Mouse (Mus musculus): Measurements from ENCODE around the gene Zfp853. TPM values are rescaled to one million over a fixed set of nuclear protein-coding genes. Genes with fewer than 3 reads are reported as not detected.

The Zfp853 gene
- total RNA-seq, 2 experiments from 2014 or later, result 0.25 TPM; not detected in 1

DNA sequence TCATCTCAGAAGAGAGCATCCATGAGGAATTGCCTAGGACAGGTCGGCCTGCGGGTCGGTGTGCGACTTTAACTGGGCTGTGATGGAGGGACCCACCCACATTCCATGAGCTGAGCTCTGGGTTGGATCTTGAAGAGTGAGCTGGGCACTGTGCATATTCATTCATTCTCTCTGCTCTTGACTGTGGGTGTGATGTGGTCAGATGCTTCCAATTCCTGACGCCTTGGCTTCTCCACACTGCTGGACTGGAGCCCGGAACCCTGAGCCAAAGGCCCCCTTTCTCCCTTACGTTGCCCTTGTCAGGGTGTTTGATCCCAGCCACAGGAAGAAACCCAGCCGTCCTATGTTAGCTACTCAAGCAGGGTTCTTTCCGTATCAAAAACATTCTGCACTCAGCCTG lies 4.6 kb upstream of the Zfp853 start:
- DNase-seq (ENCODE audit: low spot score), result no peak
- intact Hi-C loops (cut with DNase I), result loop anchor here (10.0 kb wide), 1 partner anchor 123 kb away; no protein-coding TSS in a partner anchor

DNA sequence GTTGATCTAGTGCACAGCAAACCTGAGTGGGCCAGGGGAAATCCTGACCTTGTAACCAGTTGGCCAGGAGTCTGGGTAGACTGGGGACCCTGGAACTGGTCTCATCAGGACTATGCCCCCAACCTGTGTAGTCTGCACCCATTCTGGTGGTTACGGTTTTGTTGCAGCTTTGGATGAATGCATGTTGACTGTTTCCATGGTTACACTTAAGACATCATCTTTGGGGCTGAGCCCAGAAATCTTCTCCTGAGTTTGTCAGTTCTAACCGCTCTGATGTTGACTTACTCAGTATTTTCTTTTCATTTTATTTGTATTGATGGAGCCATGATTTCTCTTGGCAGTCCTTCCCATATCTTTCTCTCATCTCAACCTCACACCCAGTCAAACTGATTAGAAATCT lies 1.9 kb upstream of the Zfp853 start:
- intact Hi-C loops (cut with DNase I), result loop anchor here (10.0 kb wide), 1 partner anchor 121 kb away; no protein-coding TSS in a partner anchor
- DNase-seq (ENCODE audit: low spot score), result no peak

DNA sequence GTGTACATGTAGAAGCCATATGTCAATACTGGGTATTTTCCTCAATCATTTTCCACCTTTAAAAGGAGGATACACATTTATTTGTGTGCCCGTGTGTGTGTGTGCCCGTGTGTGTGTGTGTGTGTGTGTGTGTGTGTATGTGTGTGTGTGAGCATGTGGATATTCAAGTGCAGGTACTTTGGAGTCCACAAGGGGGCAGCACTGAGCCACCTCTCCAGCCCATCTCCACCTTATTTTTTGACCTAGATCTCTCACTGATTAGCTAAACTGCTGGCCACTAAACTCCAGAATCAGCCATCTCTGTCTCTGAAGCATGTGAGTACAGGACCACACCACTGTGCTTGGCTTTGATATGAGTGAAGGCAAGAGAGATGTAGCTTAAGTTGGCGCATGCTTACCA lies 1.4 kb upstream of the Zfp853 start:
- intact Hi-C loops (cut with DNase I), result loop anchor here (10.0 kb wide), 1 partner anchor 120 kb away; no protein-coding TSS in a partner anchor

DNA sequence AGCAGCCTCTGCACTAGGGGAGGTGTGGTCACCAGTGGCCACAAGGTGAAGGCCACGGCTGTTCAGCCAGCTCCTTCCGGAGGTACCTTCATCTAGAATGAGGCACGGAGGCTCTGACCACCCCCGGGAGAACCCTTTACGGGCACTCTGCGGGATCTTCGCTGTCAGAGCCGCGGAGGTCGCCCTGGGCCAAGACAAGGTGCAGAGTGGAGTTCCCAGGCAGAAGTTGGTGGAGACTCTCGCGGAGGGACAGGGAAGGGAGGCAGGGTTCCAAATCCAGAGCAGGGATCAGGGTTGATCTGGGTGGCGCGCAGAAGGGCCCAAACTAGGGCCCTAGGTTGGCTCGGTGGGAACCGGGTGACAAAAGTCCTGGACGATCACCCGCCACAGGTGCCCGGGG lies 544 bp downstream of the Zfp853 start:
- intact Hi-C loops (cut with DNase I), result loop anchor here (10.0 kb wide), 1 partner anchor 118 kb away; no protein-coding TSS in a partner anchor

More for the DNA sequence above, 1.4 kb upstream of the Zfp853 start:
- no peak for DNase-seq (ENCODE audit: low spot score)

DNA sequence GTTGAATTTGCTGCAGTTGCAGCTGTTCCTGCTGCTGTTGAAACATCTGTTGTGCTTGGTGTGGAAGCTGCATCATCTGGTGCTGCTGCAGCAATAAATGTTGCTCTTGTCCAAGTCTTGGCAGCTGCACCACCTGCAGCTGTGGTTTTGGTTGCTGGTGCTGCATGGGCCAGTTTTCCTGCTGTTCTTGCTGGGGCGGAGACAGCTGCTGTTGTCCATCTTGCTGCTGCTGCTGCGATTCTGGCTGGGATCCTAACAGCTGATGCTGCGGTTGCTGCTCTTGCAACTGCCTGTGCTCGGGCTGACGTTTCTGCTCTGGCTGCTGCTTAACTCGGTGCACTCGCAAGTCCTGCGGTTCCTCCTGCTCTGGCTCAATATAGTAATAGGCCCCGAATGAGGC lies 4.1 kb downstream of the Zfp853 start:
- DNase-seq (ENCODE audit: low spot score), result no peak
- intact Hi-C loops (cut with DNase I), result no loop called here

More for the DNA sequence above, 544 bp downstream of the Zfp853 start:
- DNase-seq (ENCODE audit: low spot score), result no peak

DNA sequence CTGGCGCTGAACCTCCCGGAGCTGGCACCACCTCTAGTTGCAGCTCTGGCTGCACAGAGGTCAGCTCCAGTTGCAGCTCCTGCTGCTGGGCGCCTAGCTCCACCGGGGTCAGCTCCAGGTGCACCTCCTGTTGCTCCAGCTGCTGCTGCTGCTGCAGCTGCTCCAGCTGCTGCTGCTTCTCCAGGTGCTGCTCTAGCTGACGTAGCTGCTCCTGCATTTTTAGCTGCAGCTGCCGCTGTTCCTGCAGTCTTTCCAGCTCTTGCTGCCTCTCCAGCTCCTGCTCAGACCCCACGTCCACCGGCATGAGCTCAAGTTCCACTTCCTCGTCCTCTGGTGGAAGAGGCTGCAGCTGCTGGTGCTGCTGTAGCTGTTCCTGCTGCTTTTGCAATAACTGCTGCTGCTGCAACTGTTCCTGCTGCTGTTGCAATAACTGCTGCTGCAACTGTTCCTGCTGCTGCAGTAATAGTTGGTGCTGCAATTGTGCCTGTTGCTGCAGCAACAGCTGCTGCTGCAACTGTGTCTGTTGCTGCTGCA lies 5.0 kb downstream of the Zfp853 start:
- intact Hi-C loops (cut with DNase I), result no loop called here
- DNase-seq (ENCODE audit: low spot score), result no peak

DNA sequence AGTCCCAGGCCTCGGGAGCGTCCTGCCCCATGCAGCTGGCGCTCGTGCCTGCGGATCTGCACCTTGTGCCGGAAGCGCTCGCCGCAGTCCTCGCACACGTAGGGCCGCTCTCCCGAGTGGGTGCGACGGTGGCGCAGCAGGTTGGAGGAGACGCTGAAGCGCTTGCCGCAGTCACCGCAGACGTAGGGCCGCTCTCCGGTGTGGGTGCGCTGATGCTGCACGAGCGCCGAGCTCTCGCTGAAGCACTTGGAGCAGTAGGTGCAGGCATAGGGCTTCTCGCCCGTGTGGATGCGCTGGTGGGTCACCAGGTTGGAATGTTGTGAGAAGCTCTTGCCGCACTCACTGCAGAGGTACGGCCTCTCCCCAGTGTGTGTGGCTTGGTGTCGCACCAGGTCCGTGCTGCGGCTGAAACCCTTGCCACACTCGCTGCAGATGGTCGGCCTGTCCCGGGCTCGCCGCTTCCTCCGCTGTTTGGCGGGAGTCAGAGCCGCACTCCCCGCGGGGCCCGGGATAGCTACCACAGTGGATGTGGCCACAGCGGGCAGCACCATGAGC lies 5.6 kb downstream of the Zfp853 start:
- no peak for DNase-seq (ENCODE audit: low spot score)
- intact Hi-C loops (cut with DNase I), result no loop called here

DNA sequence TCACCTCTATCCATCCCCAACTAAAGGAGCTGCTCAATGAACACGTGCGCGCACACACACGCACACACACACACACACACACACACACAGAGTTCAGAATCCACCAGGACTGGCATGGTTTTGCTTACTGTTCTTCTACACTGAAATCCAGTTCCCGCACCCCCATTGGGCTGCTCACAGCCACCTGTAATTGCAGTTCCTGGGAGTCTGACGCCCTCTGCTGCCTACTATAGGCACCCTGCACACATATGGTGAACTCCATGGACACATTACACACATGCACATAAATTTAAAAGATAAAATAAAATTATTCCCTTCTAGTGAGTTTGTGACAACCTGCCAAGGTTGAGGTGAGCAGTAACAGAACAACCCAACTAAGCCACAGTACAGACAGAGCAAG lies 8.7 kb downstream of the Zfp853 start:
- DNase-seq (ENCODE audit: low spot score), result no peak
- intact Hi-C loops (cut with DNase I), result no loop called here

DNA sequence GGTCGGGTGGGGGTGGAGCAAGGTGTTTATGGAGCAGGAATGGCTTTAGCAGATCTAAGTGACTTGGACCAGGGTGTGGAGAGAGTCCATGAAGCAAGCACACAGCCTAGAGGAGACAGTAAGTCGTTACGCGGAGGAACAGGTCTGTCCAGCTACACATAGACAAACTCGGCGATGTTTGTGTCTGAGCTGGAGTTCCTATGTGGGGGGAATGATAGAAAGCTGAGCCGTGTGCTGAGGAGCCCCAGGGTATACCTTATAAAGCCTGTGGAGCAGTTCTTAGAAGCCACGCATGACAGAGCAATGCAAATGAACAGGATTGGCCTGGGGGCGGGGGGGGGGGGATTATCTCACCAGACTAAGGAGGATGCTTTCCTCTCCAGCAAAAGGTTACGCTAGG lies 14.2 kb downstream of the Zfp853 start:
- DNase-seq (ENCODE audit: low spot score), result no peak
- intact Hi-C loops (cut with DNase I), result no loop called here

DNA sequence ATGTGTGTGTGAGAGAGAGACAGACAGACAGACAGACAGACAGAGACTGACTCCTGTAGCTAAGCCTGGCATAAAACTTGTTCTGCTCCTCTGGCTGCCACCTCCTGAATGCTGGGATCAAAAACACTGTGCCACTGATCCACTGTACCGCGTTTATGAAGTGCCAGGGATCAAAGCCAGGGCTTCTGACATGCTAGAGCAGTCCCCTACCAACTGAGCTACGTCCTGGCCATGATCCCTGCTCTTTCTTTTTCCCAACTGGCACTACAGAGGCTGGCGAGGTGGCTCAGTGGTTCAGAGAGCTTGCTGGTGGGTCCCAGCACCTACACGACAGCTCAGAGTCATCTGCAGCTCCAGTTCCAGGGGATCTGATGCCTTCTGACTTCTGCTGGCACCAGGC lies 17.7 kb downstream of the Zfp853 start:
- no peak for DNase-seq (ENCODE audit: low spot score)
- intact Hi-C loops (cut with DNase I), result no loop called here

DNA sequence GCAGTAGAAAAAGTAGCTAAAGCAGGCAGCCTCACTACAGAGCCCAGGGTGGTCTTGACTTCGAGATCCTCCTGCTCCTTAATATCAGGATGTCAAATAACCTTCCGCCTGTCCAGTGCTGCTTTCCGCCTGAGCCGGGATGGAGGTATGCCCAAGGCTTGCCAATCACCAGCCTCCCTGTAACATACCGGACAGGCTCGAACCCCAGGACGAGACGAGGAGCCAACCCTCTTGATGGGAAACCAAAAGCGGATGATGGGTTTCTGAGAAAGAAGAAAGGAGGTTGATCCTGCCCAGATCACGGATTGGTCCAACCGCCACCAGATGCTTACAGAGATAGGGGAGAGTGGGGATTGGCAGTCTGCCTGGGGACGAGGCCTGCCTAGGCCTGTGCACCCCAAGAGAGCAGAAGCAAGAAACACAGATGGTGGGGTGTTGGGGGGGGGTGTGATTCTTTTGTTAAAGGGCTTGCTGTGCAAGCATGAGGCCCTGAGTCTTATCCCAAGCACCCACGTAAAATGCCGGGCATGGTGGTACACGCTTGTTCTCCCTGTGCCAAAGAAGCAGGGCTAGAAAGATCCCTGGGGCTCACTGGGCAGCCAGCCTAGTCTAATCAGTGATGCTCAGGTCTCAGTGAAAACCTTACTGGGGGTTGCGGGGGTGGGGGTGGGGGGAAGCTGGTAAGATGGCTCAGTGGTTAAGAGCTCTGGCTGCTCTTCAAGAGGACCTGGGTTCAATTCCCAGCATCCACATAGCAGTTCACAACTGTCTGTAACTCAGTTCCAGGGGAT lies 20.7 kb downstream of the Zfp853 start:
- intact Hi-C loops (cut with DNase I), result no loop called here

DNA sequence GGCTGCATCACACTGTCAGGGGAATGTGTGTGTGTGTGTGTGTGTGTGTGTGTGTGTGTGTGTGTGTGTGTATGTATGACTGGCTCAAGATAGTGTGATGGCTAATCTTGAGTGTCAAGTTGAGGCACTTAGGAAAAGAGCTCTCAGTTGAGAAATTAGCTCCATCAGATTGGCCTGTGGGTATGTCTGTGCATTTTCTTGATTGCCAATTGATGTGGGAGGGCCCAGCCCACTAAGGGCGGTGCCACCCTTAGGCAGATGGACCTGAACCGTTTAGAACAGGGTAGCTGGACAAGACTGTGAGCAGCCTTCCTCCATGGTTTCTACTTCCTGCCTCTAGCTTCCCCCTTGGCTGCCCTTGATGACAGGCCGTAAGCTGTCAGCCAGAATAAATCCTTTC lies 21.3 kb downstream of the Zfp853 start:
- DNase-seq (ENCODE audit: low spot score), result no peak
- intact Hi-C loops (cut with DNase I), result no loop called here

More for the DNA sequence above, 20.7 kb downstream of the Zfp853 start:
- DNase-seq (ENCODE audit: low spot score), result no peak

DNA sequence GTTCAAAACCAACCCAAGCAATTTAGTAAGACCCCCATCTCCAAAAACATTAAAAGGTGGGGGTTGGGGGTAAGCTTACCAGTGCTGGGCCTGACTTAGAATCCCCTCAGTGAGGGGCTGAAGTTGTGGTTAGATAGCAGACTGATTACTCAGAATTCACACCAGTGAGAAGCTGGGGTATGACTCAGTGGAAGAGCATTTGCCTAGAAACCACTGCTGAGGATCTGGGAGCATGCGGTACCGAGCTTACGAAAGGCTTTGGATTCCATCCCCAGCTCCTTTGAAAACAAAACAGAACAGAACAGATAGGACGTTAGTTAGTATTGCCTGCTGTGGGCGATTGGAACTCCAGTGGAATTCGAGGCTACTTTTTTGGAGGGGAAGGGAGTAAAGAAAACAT lies 21.8 kb downstream of the Zfp853 start:
- intact Hi-C loops (cut with DNase I), result no loop called here
- DNase-seq (ENCODE audit: low spot score), result no peak

DNA sequence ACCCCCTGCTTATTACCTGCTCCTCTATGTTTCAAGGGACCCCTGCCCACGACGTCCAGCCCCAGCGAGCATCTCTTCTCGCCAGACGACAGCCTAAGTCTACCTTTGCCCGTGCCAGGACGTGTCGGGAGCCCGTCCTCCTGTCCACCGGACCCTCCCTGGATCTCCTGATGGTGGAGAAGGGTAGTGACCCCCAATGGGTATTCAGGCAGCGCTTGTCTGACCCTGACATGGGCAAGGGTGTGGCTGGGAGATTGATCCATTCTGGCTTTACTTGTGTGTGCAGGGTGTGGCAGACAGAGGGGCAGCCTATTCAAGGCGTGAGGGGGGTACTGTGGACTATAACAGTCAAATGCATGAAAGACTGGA lies 23.3 kb downstream of the Zfp853 start:
- DNase-seq (ENCODE audit: low spot score), result no peak
- intact Hi-C loops (cut with DNase I), result no loop called here

DNA sequence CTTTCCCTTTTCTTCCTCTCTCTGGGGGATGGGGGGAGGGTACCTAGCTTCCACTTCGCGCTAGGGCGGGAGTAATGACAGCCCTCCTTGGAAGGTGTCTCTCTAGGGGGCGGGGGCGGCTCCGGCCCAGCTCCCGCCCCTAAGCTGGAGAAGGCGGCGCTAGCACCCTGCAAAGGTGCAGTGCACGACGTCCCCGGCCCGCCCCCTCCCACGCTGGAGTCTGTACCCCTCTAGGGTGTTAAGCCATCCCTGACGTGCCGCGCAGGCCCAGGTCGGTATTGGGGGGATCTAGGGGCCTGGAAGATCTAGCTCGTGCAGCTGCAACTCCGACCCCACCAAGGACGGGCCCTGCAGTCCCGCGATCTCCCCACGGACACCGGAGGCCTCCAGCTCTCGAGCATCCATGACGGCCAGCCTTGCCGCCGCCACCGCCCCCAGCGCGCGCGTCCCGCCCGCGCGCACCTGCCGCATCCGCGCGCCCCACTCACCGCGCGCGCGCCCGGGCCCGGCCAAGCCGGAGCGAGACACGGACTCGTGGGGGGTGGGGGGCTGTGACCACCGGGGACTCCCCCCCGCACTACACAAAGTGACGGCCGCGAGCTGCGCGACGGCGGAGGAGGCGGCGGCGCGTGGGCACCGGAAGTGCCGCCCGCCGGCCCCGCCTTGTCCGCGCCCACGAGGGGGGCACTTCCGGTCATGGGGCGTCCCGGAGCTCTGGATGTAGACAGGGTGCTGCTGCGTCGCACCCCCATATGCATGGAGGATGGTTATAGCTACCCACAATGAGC lies 23.9 kb downstream of the Zfp853 start, which contains the start of gene Zfp316:
TSS of gene Zfp316 (minus strand) at position 660 of the 788 bp plus-strand sequence.
- DNase-seq (ENCODE audit: low spot score), result peak; percentile 57
- intact Hi-C loops (cut with DNase I), result no loop called here

DNA sequence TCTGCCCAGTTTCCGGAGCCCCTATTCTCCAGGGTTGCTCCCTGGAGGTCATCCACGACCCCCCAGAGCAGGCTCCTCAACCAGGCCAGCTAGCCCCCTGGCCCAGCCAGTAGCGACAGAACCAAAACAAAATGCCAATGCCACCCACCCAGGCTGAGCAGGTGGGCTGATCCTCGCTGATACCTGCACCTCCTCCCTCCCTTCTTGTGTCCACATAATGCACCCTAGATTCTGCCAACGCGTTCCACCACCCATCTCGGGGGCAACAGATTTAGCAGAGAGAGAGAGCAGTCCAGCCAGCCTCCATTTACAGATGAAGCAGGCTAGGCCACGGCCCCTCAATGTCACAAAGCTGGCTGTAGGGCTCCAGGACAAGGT lies 24.4 kb downstream of the Zfp853 start:
- no peak for DNase-seq (ENCODE audit: low spot score)
- intact Hi-C loops (cut with DNase I), result no loop called here

DNA sequence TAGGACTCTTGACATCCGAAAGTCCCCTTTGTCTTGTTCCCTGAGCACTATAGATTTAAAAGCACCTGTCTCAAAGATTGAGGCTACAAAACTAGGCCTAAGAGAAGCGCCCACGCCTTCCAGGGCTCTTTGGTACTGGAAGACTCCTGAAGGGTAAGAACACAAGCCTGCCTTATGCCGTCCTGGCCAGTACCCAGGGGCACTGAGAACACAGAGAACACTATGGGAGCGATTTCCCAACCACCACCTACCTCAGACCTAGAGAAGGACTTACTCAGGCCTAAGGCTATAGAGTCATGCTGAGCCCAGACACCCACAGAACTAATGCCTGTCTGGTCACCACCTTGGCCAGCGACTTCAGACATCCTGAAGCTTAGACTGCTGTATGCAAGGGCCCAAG lies 26.6 kb downstream of the Zfp853 start:
- no peak for DNase-seq (ENCODE audit: low spot score)
- intact Hi-C loops (cut with DNase I), result no loop called here

DNA sequence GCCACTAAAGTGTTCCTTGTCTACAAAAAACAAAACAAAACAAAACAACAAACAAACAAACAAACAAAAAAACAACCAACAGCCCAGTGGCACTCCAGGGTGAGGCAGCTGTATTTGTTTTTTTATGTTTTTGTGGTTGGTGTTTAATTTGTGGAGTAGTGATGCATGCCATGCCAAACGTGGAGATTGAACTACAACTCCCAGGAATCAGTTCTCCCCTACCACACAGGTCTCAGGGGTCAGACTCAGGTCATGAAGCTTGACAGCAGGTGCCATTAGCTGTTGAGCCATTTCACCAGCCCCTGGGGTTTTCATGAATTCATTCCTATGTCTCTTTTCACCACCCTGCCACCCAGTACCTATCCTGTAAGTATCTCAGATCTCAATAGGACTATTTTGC lies 28.0 kb downstream of the Zfp853 start:
- no peak for DNase-seq (ENCODE audit: low spot score)
- intact Hi-C loops (cut with DNase I), result no loop called here

DNA sequence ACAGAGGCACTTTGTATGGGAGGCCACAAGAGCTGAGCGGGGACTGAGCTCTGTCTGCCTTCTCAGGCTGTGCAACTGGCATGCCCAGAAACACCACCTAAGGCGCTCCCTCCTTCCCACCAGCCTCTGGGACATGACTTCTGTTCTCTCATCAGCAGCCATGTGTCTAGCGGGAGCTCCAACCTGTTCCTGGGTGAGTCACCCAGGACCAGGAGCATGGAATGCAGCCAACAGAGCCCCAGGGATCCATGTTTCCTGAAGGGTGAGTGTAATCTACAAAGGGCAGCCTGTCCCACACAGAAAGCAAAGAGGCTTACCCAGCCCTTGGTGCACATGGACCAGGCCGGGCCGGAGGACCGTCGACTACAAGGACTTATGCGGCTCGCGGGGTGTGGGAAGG lies 28.7 kb downstream of the Zfp853 start:
- no peak for DNase-seq (ENCODE audit: low spot score)
- intact Hi-C loops (cut with DNase I), result no loop called here

DNA sequence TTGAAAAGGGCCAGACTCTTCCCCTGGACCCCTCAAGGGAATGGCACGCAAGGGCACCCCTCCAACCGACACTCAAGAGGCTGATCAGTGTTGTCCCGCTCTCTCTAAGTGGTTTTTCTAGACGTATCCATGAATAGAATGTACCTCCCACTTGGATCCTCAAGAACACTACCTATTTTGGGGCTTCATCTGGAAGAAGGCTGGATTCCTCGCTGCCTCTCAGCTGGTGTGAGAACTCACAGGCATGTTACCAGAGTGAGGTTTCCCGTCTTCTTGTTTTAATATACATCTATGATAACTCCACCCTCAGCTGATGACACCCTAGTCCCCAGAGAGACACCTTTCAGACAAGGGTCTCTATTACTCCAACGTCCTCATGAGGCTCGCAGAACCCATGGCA lies 31.8 kb downstream of the Zfp853 start:
- DNase-seq (ENCODE audit: low spot score), result no peak
- intact Hi-C loops (cut with DNase I), result no loop called here

DNA sequence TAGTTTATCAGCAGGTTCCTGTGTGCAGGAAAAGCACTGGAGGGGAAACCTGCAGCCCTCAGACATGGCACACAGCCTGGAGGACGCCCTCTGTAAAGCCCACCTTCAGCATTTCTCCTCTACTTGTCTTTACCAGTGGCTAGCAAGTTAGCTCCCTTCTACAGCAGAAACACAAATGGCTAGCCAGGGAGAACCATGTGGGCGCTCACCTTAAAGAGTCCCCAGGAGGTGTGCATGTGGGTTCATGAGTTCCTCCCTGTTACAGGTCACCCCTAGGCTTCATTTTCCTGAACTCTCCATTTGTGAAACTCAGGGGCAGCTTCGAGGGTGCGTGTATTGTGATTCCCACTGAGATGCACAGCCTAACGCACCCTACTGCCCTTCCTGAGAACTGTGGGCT lies 37.6 kb downstream of the Zfp853 start:
- DNase-seq (ENCODE audit: low spot score), result no peak
- intact Hi-C loops (cut with DNase I), result no loop called here
